Mouse (Mus musculus): ENCODE measurements around the gene Slc25a13. TPM values are rescaled to one million over a fixed set of nuclear protein-coding genes. Genes with fewer than 3 reads are reported as not detected.
A peak's percentile ranks its signal among the peaks of the same experiment; 100 is the strongest.

Gene Slc25a13
- 1 to 10 TPM; 1.6 to 2.1 TPM for total RNA-seq (2021)

- intact Hi-C loops (cut with DNase I): no loop called here
These were observed at the start of gene Slc25a13 for GRCm38 (mm10) chr6:6216507-6217285. Gene Slc25a13 (minus strand): TSS chr6:6217173.

GRCm38 (mm10) chr6:6265761-6266160 lies 48.8 kb upstream of the Slc25a13 start:
- intact Hi-C loops (cut with DNase I): no loop called here
- DNase-seq (ENCODE audit: extremely low spot score in 1 of 2, low spot score in 2 of 2): no peak

More at GRCm38 (mm10) chr6:6216507-6217285, at the start of gene Slc25a13:
- DNase-seq (ENCODE audit: extremely low spot score in 1 of 2, low spot score in 2 of 2): peak in 1 of 2 experiments; percentile 81

- DNase-seq (ENCODE audit: extremely low spot score in 1 of 2, low spot score in 2 of 2): no peak
- intact Hi-C loops (cut with DNase I): no loop called here
These were observed 46.4 kb upstream of the Slc25a13 start for GRCm38 (mm10) chr6:6263293-6263911.

- intact Hi-C loops (cut with DNase I): no loop called here
- DNase-seq (ENCODE audit: extremely low spot score in 1 of 2, low spot score in 2 of 2): no peak
These were observed 43.9 kb upstream of the Slc25a13 start for GRCm38 (mm10) chr6:6260917-6261316.

GRCm38 (mm10) chr6:6248500-6248899 lies 31.5 kb upstream of the Slc25a13 start:
- intact Hi-C loops (cut with DNase I): no loop called here
- no peak for DNase-seq (ENCODE audit: extremely low spot score in 1 of 2, low spot score in 2 of 2)

GRCm38 (mm10) chr6:6243828-6244227 lies 26.9 kb upstream of the Slc25a13 start:
- no peak for DNase-seq (ENCODE audit: extremely low spot score in 1 of 2, low spot score in 2 of 2)
- intact Hi-C loops (cut with DNase I): no loop called here

GRCm38 (mm10) chr6:6242114-6242513 lies 25.1 kb upstream of the Slc25a13 start:
- intact Hi-C loops (cut with DNase I): no loop called here
- DNase-seq (ENCODE audit: extremely low spot score in 1 of 2, low spot score in 2 of 2): no peak

- intact Hi-C loops (cut with DNase I): no loop called here
These were observed 19.9 kb upstream of the Slc25a13 start for GRCm38 (mm10) chr6:6236788-6237298.

GRCm38 (mm10) chr6:6230262-6230661 lies 13.3 kb upstream of the Slc25a13 start:
- DNase-seq (ENCODE audit: extremely low spot score in 1 of 2, low spot score in 2 of 2): no peak
- intact Hi-C loops (cut with DNase I): no loop called here

More at GRCm38 (mm10) chr6:6236788-6237298, 19.9 kb upstream of the Slc25a13 start:
- no peak for DNase-seq (ENCODE audit: extremely low spot score in 1 of 2, low spot score in 2 of 2)

- DNase-seq (ENCODE audit: extremely low spot score in 1 of 2, low spot score in 2 of 2): no peak
- intact Hi-C loops (cut with DNase I): no loop called here
These were observed 5.7 kb upstream of the Slc25a13 start for GRCm38 (mm10) chr6:6222721-6223120.

- intact Hi-C loops (cut with DNase I): no loop called here
- no peak for DNase-seq (ENCODE audit: extremely low spot score in 1 of 2, low spot score in 2 of 2)
These were observed 3.6 kb upstream of the Slc25a13 start for GRCm38 (mm10) chr6:6220574-6220973.

GRCm38 (mm10) chr6:6219661-6220370 lies 2.8 kb upstream of the Slc25a13 start:
- DNase-seq (ENCODE audit: extremely low spot score in 1 of 2, low spot score in 2 of 2): no peak
- intact Hi-C loops (cut with DNase I): no loop called here

GRCm38 (mm10) chr6:6217286-6217625 lies 283 bp upstream of the Slc25a13 start:
- DNase-seq (ENCODE audit: extremely low spot score in 1 of 2, low spot score in 2 of 2): no peak
- intact Hi-C loops (cut with DNase I): no loop called here

- intact Hi-C loops (cut with DNase I): no loop called here
- no peak for DNase-seq (ENCODE audit: extremely low spot score in 1 of 2, low spot score in 2 of 2)
These were observed 860 bp downstream of the Slc25a13 start for GRCm38 (mm10) chr6:6216120-6216506.

GRCm38 (mm10) chr6:6212360-6213310 lies 4.3 kb downstream of the Slc25a13 start:
- intact Hi-C loops (cut with DNase I): no loop called here
- no peak for DNase-seq (ENCODE audit: extremely low spot score in 1 of 2, low spot score in 2 of 2)

GRCm38 (mm10) chr6:6211958-6212357 lies 5.0 kb downstream of the Slc25a13 start:
- intact Hi-C loops (cut with DNase I): no loop called here
- DNase-seq (ENCODE audit: extremely low spot score in 1 of 2, low spot score in 2 of 2): no peak

- intact Hi-C loops (cut with DNase I): no loop called here
These were observed 6.3 kb downstream of the Slc25a13 start for GRCm38 (mm10) chr6:6210637-6211036.

GRCm38 (mm10) chr6:6208351-6209059 lies 8.5 kb downstream of the Slc25a13 start:
- intact Hi-C loops (cut with DNase I): no loop called here
- no peak for DNase-seq (ENCODE audit: extremely low spot score in 1 of 2, low spot score in 2 of 2)

More at GRCm38 (mm10) chr6:6210637-6211036, 6.3 kb downstream of the Slc25a13 start:
- DNase-seq (ENCODE audit: extremely low spot score in 1 of 2, low spot score in 2 of 2): no peak
